Mouse (Mus musculus): Measurements from ENCODE around the gene Ctsh.
"Not testable (repeated sequence)": the region's sequence is repeated elsewhere in the genome, so short reads cannot be mapped to it uniquely, and the experiment has no call there.

- TF ChIP-seq CTCF (conservative IDR thresholded peaks at IDR 0.05; ENCODE audit: low read length); POU5F1 (IDR thresholded peaks at IDR 0.05; ENCODE audit: borderline replicate concordance, low read length): not testable (repeated sequence)
Measured at GRCm38 (mm10) chr9:90081961-90082360, 28.0 kb downstream of the Ctsh start.
